Mouse (Mus musculus) embryonic facial prominence, embryonic 10.5 days (tissue): Measurements from ENCODE around the gene Samd14. TPM values are rescaled to one million over a fixed set of nuclear protein-coding genes. Genes with fewer than 3 reads are reported as not detected.

Experiments
- DNase-seq: peaks from one replicate; pipeline ENCODE4 v3.0.0-alpha.2; 2017; ENCODE audit warnings: low spot score
- H3K27ac ChIP-seq: fragments of 300-500 bp; sonication (generic); replicated peaks from 2 replicates; pipeline ENCODE4 v1.5.1; 2016; ENCODE audit warnings: mild to moderate bottlenecking
- H3K27me3 ChIP-seq: fragments of 300-500 bp; sonication (generic); replicated peaks from 2 replicates; pipeline ENCODE4 v1.6.1; 2016; ENCODE audit warnings: low read depth, mild to moderate bottlenecking; ENCODE audit not compliant: poor library complexity, severe bottlenecking
- H3K36me3 ChIP-seq: fragments of 300-500 bp; sonication (generic); replicated peaks from 2 replicates; pipeline ENCODE4 v1.6.1; 2016; ENCODE audit warnings: mild to moderate bottlenecking, moderate library complexity
- H3K4me1 ChIP-seq: fragments of 300-500 bp; sonication (generic); 2 replicates; pipeline ENCODE4 v1.6.1; 2016
- H3K4me3 ChIP-seq: fragments of 300-500 bp; sonication (generic); 2 replicates; pipeline ENCODE4 v1.5.1; 2016; ENCODE audit warnings: mild to moderate bottlenecking, moderate library complexity
- H3K9me3 ChIP-seq: fragments of 300-500 bp; sonication (generic); 2 replicates; pipeline ENCODE4 v1.6.1; 2016; ENCODE audit warnings: mild to moderate bottlenecking
- WGBS: fragments of 180-500 bp; shearing (Covaris S2); methylation state at CpG from one replicate; pipeline ENCODE4 v1.1.7; 2016; 5-methylcytosine and 5-hydroxymethylcytosine counted together
- polyA plus RNA-seq: library from polyadenylated mRNA; unstranded; fragments of >200 nt; fragmentation: Nextera tagmentation; extraction: Ambion mirVana; gene quantifications from 2 replicates; pipeline ENCODE4 v1.2.1, GENCODE M21; 2016

Samd14 gene
- polyA plus RNA-seq, 1 experiment from 2014 or later, result 42.5 TPM

DNA sequence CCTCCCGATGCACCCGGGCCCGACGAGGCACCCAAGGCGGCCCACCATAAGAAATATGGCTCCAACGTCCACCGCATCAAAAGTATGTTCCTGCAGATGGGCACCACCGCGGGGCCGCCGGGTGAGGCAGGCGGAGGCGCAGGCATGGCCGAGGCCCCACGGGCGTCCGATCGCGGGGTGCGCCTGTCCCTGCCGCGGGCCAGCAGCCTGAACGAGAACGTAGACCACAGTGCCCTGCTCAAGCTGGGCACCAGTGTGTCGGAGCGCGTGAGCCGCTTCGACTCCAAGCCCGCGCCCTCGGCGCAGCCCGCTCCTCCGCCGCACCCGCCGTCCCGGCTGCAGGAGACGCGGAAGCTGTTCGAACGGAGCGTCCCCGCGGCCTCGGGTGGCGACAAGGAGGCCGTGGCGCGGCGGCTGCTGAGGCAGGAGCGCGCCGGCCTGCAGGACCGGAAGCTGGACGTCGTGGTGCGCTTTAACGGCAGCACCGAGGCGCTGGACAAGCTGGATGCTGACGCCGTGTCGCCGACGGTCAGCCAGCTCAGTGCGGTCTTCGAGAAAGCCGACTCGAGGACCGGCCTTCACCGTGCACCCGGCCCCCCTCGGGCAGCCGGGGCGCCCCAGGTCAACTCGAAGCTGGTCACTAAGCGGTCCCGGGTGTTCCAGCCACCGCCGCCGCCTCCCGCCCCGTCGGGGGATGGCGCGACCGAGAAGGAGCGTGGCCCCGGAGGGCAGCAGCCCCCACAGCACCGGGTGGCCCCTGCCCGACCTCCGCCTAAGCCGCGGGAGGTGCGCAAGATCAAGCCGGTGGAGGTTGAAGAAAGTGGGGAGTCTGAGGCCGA lies 17.8 kb upstream of the Samd14 start:
- Histone ChIP-seq H3K4me3 (peak overlapping the region; percentile 87), H3K27ac (peak overlapping the region; percentile 96), H3K36me3 (peaks cover 31% of the 10 kb centered on the region), H3K4me1 (peaks cover 92% of the 10 kb centered on the region), H3K9me3 (no peaks in the 10 kb centered on the region), H3K27me3 (no peaks in the 10 kb centered on the region)
- peak; percentile 71 for DNase-seq
- WGBS, result under 1% methylated on average over 99 of the region's 99 CpGs

DNA sequence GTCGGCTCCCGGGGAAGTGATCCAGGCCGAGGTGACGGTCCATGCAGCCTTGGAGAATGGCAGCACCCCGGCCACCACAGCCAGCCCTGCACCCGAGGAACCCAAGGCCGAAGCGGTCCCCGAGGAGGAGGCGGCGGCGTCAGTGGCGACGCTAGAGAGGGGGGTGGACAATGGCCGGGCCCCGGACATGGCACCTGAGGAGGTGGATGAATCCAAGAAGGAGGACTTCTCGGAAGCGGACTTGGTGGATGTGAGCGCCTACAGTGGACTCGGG lies 17.3 kb upstream of the Samd14 start:
- Histone ChIP-seq H3K4me3 (peak overlapping the region; percentile 87), H3K27me3 (no peaks in the 10 kb centered on the region), H3K4me1 (peaks cover 86% of the 10 kb centered on the region), H3K36me3 (peaks cover 36% of the 10 kb centered on the region), H3K9me3 (no peaks in the 10 kb centered on the region), H3K27ac (peak overlapping the region; percentile 96)
- 1% methylated on average over 20 of the region's 20 CpGs for WGBS
- no peak for DNase-seq

DNA sequence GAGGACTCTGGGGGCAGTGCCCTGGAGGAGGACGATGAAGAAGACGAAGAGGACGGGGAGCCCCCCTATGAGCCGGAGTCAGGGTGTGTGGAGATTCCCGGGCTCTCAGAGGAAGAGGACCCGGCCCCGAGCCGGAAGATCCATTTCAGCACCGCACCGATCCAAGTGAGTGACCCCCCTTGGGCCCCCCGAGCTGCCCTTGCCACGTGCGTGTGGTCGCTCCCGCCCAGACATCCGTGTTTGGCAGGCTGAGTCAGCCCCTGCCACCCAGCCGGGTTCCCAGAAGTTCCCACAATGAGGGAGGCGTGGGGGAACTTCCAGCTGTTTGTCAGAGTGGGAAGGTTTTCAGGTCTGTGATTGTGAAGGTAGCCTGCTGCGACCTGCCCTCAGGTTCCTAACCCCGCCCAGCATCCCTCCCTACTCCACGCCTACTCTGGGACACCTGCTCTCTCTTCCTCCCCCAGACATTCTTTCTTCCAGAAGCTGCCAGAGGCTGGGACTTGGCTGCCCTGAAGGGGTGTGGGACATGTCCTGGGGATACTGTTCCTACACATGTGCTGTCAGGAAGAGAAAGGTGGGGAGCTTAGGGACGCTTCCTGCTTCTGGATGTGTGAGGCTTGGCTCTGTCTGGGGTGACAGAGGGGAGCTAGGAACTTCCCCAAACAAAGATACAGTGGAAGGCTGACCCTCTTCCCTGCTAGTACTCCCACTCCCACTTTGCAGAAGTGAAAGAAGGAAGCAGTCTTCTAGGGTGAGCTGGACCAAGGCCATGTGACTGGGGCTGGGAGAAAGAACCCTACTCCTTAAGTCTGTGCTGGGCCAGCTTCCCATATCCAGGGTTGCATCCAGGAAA lies 16.7 kb upstream of the Samd14 start:
- Histone ChIP-seq H3K9me3 (no peaks in the 10 kb centered on the region), H3K4me3 (peak overlapping the region; percentile 87), H3K4me1 (peaks cover 83% of the 10 kb centered on the region), H3K27me3 (no peaks in the 10 kb centered on the region), H3K36me3 (peaks cover 42% of the 10 kb centered on the region), H3K27ac (peak overlapping the region; percentile 96)
- peak; percentile 52 for DNase-seq
- 4% methylated on average over 22 of the region's 22 CpGs for WGBS

DNA sequence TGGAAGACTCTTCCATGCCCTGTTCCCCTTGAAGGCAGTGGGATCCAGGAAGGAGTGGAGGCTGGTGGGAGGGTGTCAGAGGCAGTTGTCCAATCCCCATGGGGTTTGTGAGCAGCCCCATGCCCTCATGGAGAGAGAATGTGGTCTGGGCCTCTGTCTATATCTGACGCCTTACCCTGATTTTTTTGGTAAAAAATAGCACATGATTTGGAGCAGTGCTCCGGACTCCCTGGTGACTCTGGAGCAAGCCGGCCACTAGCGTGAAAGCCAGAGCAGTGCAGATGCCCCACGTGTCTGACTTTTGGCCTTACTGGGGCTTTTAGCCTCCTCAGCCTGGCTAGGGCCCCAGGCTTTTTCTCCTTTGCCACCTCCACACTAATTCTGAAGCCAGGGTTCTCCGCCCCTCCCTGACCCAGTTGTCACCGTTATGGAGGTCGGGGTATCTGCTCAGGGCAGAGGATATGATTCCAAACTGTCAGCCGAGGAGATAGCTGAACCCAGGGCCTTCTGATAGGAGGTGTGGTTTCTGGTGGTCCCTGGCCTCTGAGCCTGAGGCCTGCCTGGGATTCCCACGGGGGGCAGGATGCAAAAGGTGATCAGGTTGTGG lies 15.4 kb upstream of the Samd14 start:
- Histone ChIP-seq H3K27ac (peak overlapping the region; percentile 57), H3K27me3 (no peaks in the 10 kb centered on the region), H3K36me3 (peaks cover 55% of the 10 kb centered on the region), H3K9me3 (no peaks in the 10 kb centered on the region), H3K4me1 (peaks cover 77% of the 10 kb centered on the region), H3K4me3 (peak overlapping the region; percentile 87)
- no peak for DNase-seq
- WGBS, result 60% methylated on average over 10 of the region's 10 CpGs

DNA sequence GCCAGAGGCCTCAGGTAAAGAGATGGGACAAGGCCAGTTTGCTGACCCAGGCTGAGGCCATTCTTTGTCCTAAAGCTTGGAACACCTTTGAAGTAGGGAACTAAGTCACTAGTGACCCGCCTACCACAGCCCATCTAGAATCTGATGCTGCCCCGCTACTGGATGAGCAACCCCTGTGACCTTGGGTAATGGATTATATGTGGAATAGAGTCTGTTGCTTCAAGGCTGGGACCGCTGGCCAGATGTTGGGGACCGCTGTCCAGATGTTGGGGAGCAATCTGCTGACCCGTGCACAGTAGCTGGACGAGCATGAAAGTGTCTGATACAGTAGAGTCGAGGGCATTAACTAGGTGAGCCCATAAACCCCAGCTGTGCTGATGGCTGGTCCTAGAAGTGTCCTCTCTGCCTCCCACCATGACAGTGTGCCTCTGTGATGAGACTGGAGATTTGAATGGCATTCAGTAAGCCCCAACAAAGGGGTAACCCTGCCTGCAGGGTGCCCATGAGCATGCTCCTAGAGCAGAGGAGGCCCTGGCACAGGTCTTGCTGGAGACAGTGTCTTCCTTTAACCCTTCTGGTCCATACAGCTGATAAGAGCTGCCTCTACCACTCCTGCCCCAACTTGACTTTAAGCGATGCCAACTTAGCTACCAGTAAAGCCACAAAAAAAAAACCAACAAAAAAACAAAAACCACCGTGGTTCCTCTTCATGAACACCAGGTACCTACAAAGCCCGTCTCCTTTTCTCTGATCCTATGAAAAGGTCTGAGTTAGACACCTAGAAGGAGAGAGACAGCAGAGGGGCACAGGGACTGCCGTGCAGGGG lies 14.5 kb upstream of the Samd14 start:
- H3K4me3 ChIP-seq, result peak overlapping the region; percentile 87
- WGBS, result 88% methylated on average over 11 of the region's 11 CpGs
- peaks cover 64% of the 10 kb centered on the region for H3K36me3 ChIP-seq

DNA sequence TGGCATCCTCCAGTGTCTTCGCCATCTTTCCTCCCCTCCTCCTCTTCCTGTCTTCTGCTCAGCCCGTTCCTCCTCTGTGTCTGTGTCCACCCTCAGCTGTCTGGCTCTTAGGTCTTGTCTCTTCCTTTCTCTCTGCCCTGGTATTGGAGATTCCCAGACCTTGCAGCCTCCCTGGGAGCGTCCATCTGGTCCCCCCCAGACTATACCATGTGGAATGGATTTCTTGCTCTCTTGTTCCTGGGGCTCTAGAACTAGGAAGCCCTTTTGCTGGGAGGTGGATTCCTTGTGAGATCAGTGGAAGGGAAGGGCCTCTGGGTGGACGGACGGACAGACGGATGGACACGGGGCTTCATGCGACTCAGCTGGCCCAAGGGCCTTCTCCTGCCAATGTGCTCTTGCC lies 13.6 kb upstream of the Samd14 start:
- Histone ChIP-seq H3K4me1 (peaks cover 79% of the 10 kb centered on the region), H3K9me3 (no peaks in the 10 kb centered on the region), H3K27me3 (no peaks in the 10 kb centered on the region), H3K27ac (peak overlapping the region; percentile 16; the same call in 1 of the 2 replicates), H3K4me3 (peak overlapping the region; percentile 12; the same call in 1 of the 2 replicates), H3K36me3 (peaks cover 73% of the 10 kb centered on the region)
- no peak for DNase-seq
- 86% methylated on average over 8 of the region's 8 CpGs for WGBS

More for the DNA sequence above, 14.5 kb upstream of the Samd14 start:
- no peaks in the 10 kb centered on the region for H3K27me3 ChIP-seq
- peak overlapping the region; percentile 16; the same call in 1 of the 2 replicates for H3K27ac ChIP-seq
- no peaks in the 10 kb centered on the region for H3K9me3 ChIP-seq
- peaks cover 76% of the 10 kb centered on the region for H3K4me1 ChIP-seq
- DNase-seq, result no peak

DNA sequence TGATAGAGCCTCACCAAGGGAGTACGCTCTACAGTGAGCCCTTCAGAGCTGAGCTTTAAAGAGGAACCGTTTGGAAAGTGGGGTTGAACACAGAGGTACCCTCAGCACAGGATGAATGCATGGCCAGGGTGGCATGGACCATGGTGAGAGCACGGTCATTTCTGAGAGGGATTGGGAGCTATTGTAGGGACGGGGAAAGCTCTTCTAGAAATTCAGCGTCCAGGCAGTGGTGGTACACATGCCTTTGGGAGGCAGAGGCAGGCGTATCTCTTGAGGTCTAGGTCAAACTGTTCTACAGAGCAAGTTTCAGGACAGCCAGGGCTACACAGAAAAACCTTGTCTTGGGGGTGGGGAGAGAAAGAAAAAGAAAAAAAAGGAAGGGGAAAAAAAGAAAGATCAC lies 12.7 kb upstream of the Samd14 start:
- Histone ChIP-seq H3K36me3 (peaks cover 82% of the 10 kb centered on the region), H3K9me3 (no peaks in the 10 kb centered on the region), H3K4me1 (peaks cover 78% of the 10 kb centered on the region), H3K27ac (no peak overlapping the region; the same call in 1 of the 2 replicates), H3K27me3 (no peaks in the 10 kb centered on the region), H3K4me3 (no peak overlapping the region)
- 92% methylated on average over 6 of the region's 6 CpGs for WGBS
- no peak for DNase-seq

DNA sequence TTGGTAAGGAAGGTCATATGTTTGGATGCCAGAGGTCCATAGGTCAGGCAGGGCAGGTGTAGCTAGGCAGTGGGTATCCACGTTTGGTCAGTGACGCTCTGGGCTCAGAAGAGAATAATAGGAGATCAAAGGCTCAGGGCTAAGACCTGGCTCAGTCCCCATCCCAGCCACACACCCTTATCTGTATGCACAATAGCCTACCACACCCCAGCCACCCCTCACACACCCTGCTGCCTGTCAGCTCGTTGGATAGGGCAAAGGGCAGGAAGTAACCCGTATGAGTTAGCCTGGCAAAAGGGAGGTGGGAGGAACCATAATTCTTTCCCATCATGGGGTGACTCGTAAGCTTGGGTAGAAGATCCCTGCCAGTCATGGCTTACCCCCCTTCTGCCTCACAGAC lies 12.1 kb upstream of the Samd14 start:
- H3K27ac ChIP-seq, result no peak overlapping the region
- peaks cover 88% of the 10 kb centered on the region for H3K36me3 ChIP-seq
- no peak for DNase-seq
- peaks cover 72% of the 10 kb centered on the region for H3K4me1 ChIP-seq
- peak overlapping the region; percentile 14; the same call in 1 of the 2 replicates for H3K4me3 ChIP-seq
- H3K9me3 ChIP-seq, result no peaks in the 10 kb centered on the region
- no peaks in the 10 kb centered on the region for H3K27me3 ChIP-seq
- 85% methylated on average over 5 of the region's 5 CpGs for WGBS

DNA sequence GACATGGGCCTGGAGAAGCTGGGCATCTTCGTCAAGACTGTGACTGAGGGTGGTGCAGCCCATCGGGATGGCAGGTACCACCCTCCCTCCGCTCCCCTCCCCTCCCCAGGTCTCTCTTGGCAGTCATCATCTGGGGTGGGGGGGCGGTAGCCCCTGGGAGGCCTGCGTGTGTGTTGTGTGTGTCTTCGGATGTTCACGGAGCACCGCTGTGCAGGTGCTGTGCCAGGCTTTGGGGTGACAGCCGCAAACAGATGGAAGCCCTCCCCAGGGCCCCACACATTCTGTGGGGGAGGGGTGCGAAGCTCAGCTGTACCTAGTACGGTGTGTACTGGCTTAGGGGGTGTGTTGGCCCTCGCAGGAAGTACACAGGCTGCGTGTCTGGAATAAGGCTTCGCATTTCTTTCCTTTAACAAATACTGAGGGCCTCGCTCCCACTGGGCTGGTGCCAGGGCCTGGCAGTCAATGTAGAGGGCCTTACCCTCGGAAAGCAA lies 11.6 kb upstream of the Samd14 start:
- H3K36me3 ChIP-seq, result peaks cover 93% of the 10 kb centered on the region
- H3K27me3 ChIP-seq, result no peaks in the 10 kb centered on the region
- H3K4me1 ChIP-seq, result peaks cover 67% of the 10 kb centered on the region
- peak overlapping the region; percentile 14; the same call in 1 of the 2 replicates for H3K4me3 ChIP-seq
- peak overlapping the region; percentile 55 for H3K27ac ChIP-seq
- 91% methylated on average over 16 of the region's 16 CpGs for WGBS
- H3K9me3 ChIP-seq, result no peaks in the 10 kb centered on the region
- no peak for DNase-seq

DNA sequence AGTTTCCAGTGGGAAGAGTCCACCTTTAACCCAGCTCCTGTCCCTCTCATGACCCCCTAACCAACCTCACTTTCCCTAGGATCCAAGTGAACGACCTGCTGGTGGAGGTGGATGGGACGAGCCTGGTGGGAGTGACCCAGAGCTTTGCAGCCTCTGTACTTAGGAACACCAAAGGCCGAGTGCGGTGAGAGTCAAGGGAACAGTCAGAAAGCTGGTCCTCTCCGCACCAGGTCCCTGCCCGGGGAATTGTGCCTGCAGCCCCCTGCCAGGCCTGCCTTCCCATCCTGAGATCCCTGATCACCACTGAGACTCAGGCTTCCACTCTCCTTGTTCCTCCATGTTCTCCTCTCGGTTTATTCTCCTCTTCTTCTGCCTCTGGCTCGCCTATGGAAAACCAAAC lies 9.6 kb upstream of the Samd14 start:
- peaks cover 59% of the 10 kb centered on the region for H3K4me1 ChIP-seq
- H3K36me3 ChIP-seq, result peaks cover 99% of the 10 kb centered on the region
- no peaks in the 10 kb centered on the region for H3K9me3 ChIP-seq
- H3K27me3 ChIP-seq, result no peaks in the 10 kb centered on the region
- peak overlapping the region; percentile 29; the same call in 1 of the 2 replicates for H3K4me3 ChIP-seq
- DNase-seq, result no peak
- peak overlapping the region; percentile 72 for H3K27ac ChIP-seq
- WGBS, result 73% methylated on average over 8 of the region's 8 CpGs

DNA sequence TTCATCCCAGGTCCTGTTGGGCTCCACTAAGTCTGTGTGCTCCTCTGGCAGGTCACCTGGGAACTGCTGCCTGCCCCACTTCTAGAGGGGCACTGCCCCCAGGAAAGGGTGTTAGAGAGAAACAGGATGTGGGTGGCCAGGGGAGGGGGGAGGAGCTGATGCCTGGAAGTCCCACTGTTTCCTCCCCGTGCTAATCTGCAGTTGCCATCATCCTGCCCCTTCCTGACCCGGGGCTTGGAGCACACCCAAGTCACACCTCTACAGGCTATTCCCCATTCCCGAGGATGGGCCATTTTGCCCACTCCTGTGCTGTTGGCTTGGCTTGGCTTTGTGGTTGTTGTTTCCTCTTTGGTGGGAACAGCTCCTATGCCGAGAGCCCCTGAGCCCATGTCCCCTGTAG lies 9.1 kb upstream of the Samd14 start:
- Histone ChIP-seq H3K36me3 (peaks cover 100% of the 10 kb centered on the region), H3K27ac (peak overlapping the region; percentile 72), H3K4me3 (peak overlapping the region; percentile 29; the same call in 1 of the 2 replicates), H3K4me1 (peaks cover 58% of the 10 kb centered on the region), H3K9me3 (no peaks in the 10 kb centered on the region), H3K27me3 (no peaks in the 10 kb centered on the region)
- DNase-seq, result no peak
- 46% methylated on average over 4 of the region's 4 CpGs for WGBS
